Mouse (Mus musculus): Measurements from ENCODE around the gene Ryr1. TPM values are rescaled to one million over a fixed set of nuclear protein-coding genes. Genes with fewer than 3 reads are reported as not detected.

Gene Ryr1
- polyA plus RNA-seq (2017; shearing (Covaris generic)): under 1 TPM in 2 of 3 experiments, not detected in 1; 0.05 to 0.16 TPM

GRCm38 (mm10) chr7:29124970-29125369, at the start of gene Ryr1:
TSS of gene Ryr1 (minus strand) at chr7:29125179.
- ATAC-seq: no peak

GRCm38 (mm10) chr7:29172390-29173016, 47.5 kb upstream of the Ryr1 start:
- ATAC-seq: no peak

GRCm38 (mm10) chr7:29171562-29172097, 46.7 kb upstream of the Ryr1 start:
- no peak for ATAC-seq

- ATAC-seq: no peak
Observed at GRCm38 (mm10) chr7:29170755-29171561, 46.0 kb upstream of the Ryr1 start.

- ATAC-seq: no peak
Observed at GRCm38 (mm10) chr7:29170066-29170754, 45.2 kb upstream of the Ryr1 start, which contains the start of the genes Ggn and Spred3. TSS of gene Ggn (plus strand) at chr7:29170210. TSS of gene Spred3 (minus strand) at chr7:29170411.

GRCm38 (mm10) chr7:29169231-29170065, 44.5 kb upstream of the Ryr1 start:
- ATAC-seq: peak; percentile 21

- no peak for ATAC-seq
Observed at GRCm38 (mm10) chr7:29168791-29169230, 43.8 kb upstream of the Ryr1 start.

GRCm38 (mm10) chr7:29168121-29168695, 43.2 kb upstream of the Ryr1 start:
- ATAC-seq: no peak

GRCm38 (mm10) chr7:29167656-29168055, 42.7 kb upstream of the Ryr1 start:
- no peak for ATAC-seq

- ATAC-seq: peak; percentile 35
Observed at GRCm38 (mm10) chr7:29162750-29163525, 38.0 kb upstream of the Ryr1 start.

GRCm38 (mm10) chr7:29162294-29162693, 37.3 kb upstream of the Ryr1 start:
- ATAC-seq: no peak

- ATAC-seq: no peak
Observed at GRCm38 (mm10) chr7:29158264-29158663, 33.3 kb upstream of the Ryr1 start.

GRCm38 (mm10) chr7:29155838-29156782, 31.1 kb upstream of the Ryr1 start, which contains the start of gene Fam98c:
TSS of gene Fam98c (minus strand) at chr7:29156234.
- peak; percentile 93 for ATAC-seq

- ATAC-seq: peak; percentile 67
Observed at GRCm38 (mm10) chr7:29155196-29155837, 30.3 kb upstream of the Ryr1 start.

- ATAC-seq: no peak
Observed at GRCm38 (mm10) chr7:29154018-29154720, 29.2 kb upstream of the Ryr1 start.

GRCm38 (mm10) chr7:29151486-29151885, 26.5 kb upstream of the Ryr1 start:
- no peak for ATAC-seq

- no peak for ATAC-seq
Observed at GRCm38 (mm10) chr7:29148771-29149170, 23.8 kb upstream of the Ryr1 start.

Data from inflammation-experienced regulatory T-cells, adult 6 months (primary cell).